Mouse (Mus musculus) sigmoid colon, adult 10 weeks (tissue): ENCODE measurements around the gene Myo1a. TPM values are rescaled to one million over a fixed set of nuclear protein-coding genes. Genes with fewer than 3 reads are reported as not detected.

Experiments used
- polyA plus RNA-seq: library from polyadenylated mRNA; stranded (reverse); fragments of 350-450 nt; fragmentation: Illumina TruSeq; extraction: RNeasy Lipid Tissue Mini Kit (QIAGEN cat#74804); gene quantifications from one replicate; pipeline ENCODE4 v1.2.3, GENCODE M21; 2014; ENCODE audit warnings: low read depth, low replicate concordance

The Myo1a gene
- 74.7 TPM for polyA plus RNA-seq

GRCm38 (mm10) chr10:127704766-127705220 lies at the start of gene Myo1a:
TSS of gene Myo1a (plus strand) at chr10:127705170.

GRCm38 (mm10) chr10:127666501-127667268 lies 38.3 kb upstream of the Myo1a start, which contains the start of gene Nemp1:
TSS of gene Nemp1 (plus strand) at chr10:127666901.

GRCm38 (mm10) chr10:127668093-127669050 lies 36.6 kb upstream of the Myo1a start, which contains the start of gene Nab2:
TSS of gene Nab2 (minus strand) at chr10:127668568.

GRCm38 (mm10) chr10:127724178-127724577 lies 19.2 kb downstream of the Myo1a start, which contains the start of gene Tac2:
TSS of gene Tac2 (plus strand) at chr10:127724478.

GRCm38 (mm10) chr10:127739083-127739660 lies 34.2 kb downstream of the Myo1a start, which contains the start of gene Zbtb39:
TSS of gene Zbtb39 (plus strand) at chr10:127739538.

GRCm38 (mm10) chr10:127751548-127751947 lies 46.6 kb downstream of the Myo1a start, which contains the start of gene Gpr182:
TSS of gene Gpr182 (minus strand) at chr10:127751732.

GRCm38 (mm10) chr10:127759181-127760110 lies 54.5 kb downstream of the Myo1a start, which contains the start of the genes Rdh1 and Rdh16f1:
TSS of gene Rdh1 (plus strand) at chr10:127759721.
TSS of gene Rdh16f1 (plus strand) at chr10:127759787.

Other genes with a start within 250 kb of the Myo1a start
- not detected for gene Stac3, start 203.5 kb upstream of the Myo1a start, polyA plus RNA-seq
- gene Ndufa4l2, start 190.2 kb upstream of the Myo1a start, polyA plus RNA-seq, result not detected
- 0.91 TPM for gene Shmt2, start 182.7 kb upstream of the Myo1a start, polyA plus RNA-seq
- not detected for gene Nxph4, start 170.6 kb upstream of the Myo1a start, polyA plus RNA-seq
- gene Lrp1, start 84.0 kb upstream of the Myo1a start, polyA plus RNA-seq, result 2.3 TPM
- gene Stat6, start 62.2 kb upstream of the Myo1a start, polyA plus RNA-seq, result 34.2 TPM
- 10.6 TPM for gene Nemp1, start 38.3 kb upstream of the Myo1a start, polyA plus RNA-seq
- gene Nab2, start 36.6 kb upstream of the Myo1a start, polyA plus RNA-seq, result 0.35 TPM
- not detected for gene Tac2, start 19.3 kb downstream of the Myo1a start, polyA plus RNA-seq
- 4.1 TPM for gene Zbtb39, start 34.4 kb downstream of the Myo1a start, polyA plus RNA-seq
- gene Gpr182, start 46.6 kb downstream of the Myo1a start, polyA plus RNA-seq, result 0.09 TPM
- gene Rdh1, start 54.6 kb downstream of the Myo1a start, polyA plus RNA-seq, result 1.2 TPM
- not detected for gene Rdh16f1, start 54.6 kb downstream of the Myo1a start, polyA plus RNA-seq
- 27.8 TPM for gene Rdh9, start 71.2 kb downstream of the Myo1a start, polyA plus RNA-seq
- 77.2 TPM for gene Rdh16, start 96.0 kb downstream of the Myo1a start, polyA plus RNA-seq
- 1.1 TPM for gene Rdh19, start 144.8 kb downstream of the Myo1a start, polyA plus RNA-seq
- 0.47 TPM for gene Rdh16f2, start 161.3 kb downstream of the Myo1a start, polyA plus RNA-seq
- not detected for gene Rdh7, start 183.6 kb downstream of the Myo1a start, polyA plus RNA-seq
- gene Sdr9c7, start 193.3 kb downstream of the Myo1a start, polyA plus RNA-seq, result not detected